Mouse (Mus musculus) hindbrain, embryonic 11.5 days (tissue): ENCODE results near the gene Trim54. TPM values are rescaled to one million over a fixed set of nuclear protein-coding genes. Genes with fewer than 3 reads are reported as not detected.

ENCODE experiments used
- polyA plus RNA-seq: library from polyadenylated mRNA; unstranded; fragments of >200 nt; fragmentation: Nextera tagmentation; extraction: Ambion mirVana; gene quantifications from 2 replicates; pipeline ENCODE4 v1.2.1, GENCODE M21; 2014

Gene Trim54
- polyA plus RNA-seq, 1 experiment from 2014 or later = not detected

Other genes starting within 250 kb of the Trim54 start
- 33.3 and 37.1 TPM in 2 replicates for gene Tmem214, start 248.7 kb upstream of the Trim54 start, polyA plus RNA-seq
- gene Agbl5, start 228.0 kb upstream of the Trim54 start, polyA plus RNA-seq = 21.5 and 24.0 TPM in 2 replicates
- 335 and 338 TPM in 2 replicates for gene Ost4, start 208.9 kb upstream of the Trim54 start, polyA plus RNA-seq
- gene Emilin1, start 203.3 kb upstream of the Trim54 start, polyA plus RNA-seq = 46.0 and 48.5 TPM in 2 replicates
- gene Khk, start 195.3 kb upstream of the Trim54 start, polyA plus RNA-seq = 4.2 and 7.8 TPM in 2 replicates
- gene Cgref1, start 171.1 kb upstream of the Trim54 start, polyA plus RNA-seq = 6.9 and 7.6 TPM in 2 replicates
- 96.7 and 99.1 TPM in 2 replicates for gene Preb, start 156.4 kb upstream of the Trim54 start, polyA plus RNA-seq
- not detected in 2 replicates for gene Tcf23, start 148.1 kb upstream of the Trim54 start, polyA plus RNA-seq
- 111 and 117 TPM in 2 replicates for gene Atraid, start 68.4 kb upstream of the Trim54 start, polyA plus RNA-seq
- gene Slc5a6, start 67.8 kb upstream of the Trim54 start, polyA plus RNA-seq = 6.3 and 7.6 TPM in 2 replicates
- gene Cad, start 61.9 kb upstream of the Trim54 start, polyA plus RNA-seq = 19.7 and 19.8 TPM in 2 replicates
- gene Dnajc5g, start 10.4 kb upstream of the Trim54 start, polyA plus RNA-seq = not detected in 2 replicates
- 8.4 and 9.2 TPM in 2 replicates for gene Slc30a3, start 8.5 kb upstream of the Trim54 start, polyA plus RNA-seq
- not detected in 2 replicates for gene Ucn, start 22.1 kb downstream of the Trim54 start, polyA plus RNA-seq
- gene Mpv17, start 37.5 kb downstream of the Trim54 start, polyA plus RNA-seq = 49.9 and 57.1 TPM in 2 replicates
- 0.46 and 1.4 TPM in 2 replicates for gene Gm29609, start 63.2 kb downstream of the Trim54 start, polyA plus RNA-seq
- gene Gtf3c2, start 63.4 kb downstream of the Trim54 start, polyA plus RNA-seq = 66.4 and 72.6 TPM in 2 replicates
- 133 and 146 TPM in 2 replicates for gene Snx17, start 76.5 kb downstream of the Trim54 start, polyA plus RNA-seq
- gene Eif2b4, start 76.7 kb downstream of the Trim54 start, polyA plus RNA-seq = 65.8 and 66.5 TPM in 2 replicates
- gene Zfp513, start 85.6 kb downstream of the Trim54 start, polyA plus RNA-seq = 4.9 and 5.7 TPM in 2 replicates
- 148 and 156 TPM in 2 replicates for gene Ppm1g, start 104.0 kb downstream of the Trim54 start, polyA plus RNA-seq
- 141 and 148 TPM in 2 replicates for gene Nrbp1, start 124.2 kb downstream of the Trim54 start, polyA plus RNA-seq
- 0.50 and 0.80 TPM in 2 replicates for gene Gm9970, start 124.5 kb downstream of the Trim54 start, polyA plus RNA-seq
- 3.4 and 5.6 TPM in 2 replicates for gene Krtcap3, start 135.0 kb downstream of the Trim54 start, polyA plus RNA-seq
- gene Ift172, start 174.4 kb downstream of the Trim54 start, polyA plus RNA-seq = 28.8 and 30.8 TPM in 2 replicates
- 46.7 and 50.6 TPM in 2 replicates for gene Fndc4, start 179.4 kb downstream of the Trim54 start, polyA plus RNA-seq
- gene Gckr, start 180.7 kb downstream of the Trim54 start, polyA plus RNA-seq = not detected in 2 replicates